Mouse (Mus musculus): ENCODE measurements around the gene Mbtd1. TPM values are rescaled to one million over a fixed set of nuclear protein-coding genes. Genes with fewer than 3 reads are reported as not detected.

Gene Mbtd1
- polyA plus RNA-seq (2017; shearing (Covaris generic)), result 32.7 TPM

DNA sequence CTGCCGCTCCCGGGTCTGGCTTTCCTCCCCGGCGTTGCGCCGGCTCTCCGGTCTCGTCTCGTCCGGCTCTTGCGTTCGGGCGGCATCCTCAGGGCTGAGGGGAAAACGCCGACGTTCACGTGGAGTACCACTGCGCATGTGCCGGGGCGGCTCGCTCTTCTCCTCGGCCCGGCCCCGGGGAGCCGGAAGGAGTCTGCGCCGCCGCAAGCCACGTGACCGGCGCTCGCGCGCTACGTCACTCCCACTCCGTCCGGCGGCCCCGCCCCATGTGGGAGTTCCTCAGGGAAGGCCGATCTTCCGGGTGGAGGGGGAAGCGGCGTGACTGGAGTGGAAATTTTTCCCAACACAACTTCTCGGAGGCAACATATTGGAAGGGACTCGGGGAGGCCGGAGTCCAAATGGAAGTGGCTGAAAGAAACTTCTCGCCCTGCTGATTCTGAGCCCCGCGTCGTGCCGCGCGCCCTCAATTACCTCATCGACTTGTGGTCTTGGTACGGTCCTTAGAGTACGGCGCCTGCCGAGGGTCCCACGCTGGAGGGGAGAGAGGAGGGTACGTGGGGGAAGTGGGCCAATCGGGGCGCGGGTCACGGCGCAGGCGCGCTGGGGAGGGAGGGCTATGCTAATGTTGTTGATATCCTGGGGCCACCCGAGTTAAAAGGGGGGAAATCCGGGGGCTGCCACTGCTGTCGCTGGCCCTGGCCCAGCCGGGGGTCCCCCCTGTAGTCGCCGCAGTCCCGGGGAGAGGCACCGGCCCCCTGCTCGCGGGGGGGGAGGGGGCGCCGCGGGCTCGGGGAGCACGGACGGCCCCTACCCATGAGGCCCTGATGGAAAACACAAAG, at the start of gene Mbtd1, which contains the start of gene Utp18:
Mbtd1 (plus strand) TSS at position 281 of the 839 bp plus-strand sequence.
Utp18 (minus strand) TSS at position 195 of the 839 bp plus-strand sequence.

DNA sequence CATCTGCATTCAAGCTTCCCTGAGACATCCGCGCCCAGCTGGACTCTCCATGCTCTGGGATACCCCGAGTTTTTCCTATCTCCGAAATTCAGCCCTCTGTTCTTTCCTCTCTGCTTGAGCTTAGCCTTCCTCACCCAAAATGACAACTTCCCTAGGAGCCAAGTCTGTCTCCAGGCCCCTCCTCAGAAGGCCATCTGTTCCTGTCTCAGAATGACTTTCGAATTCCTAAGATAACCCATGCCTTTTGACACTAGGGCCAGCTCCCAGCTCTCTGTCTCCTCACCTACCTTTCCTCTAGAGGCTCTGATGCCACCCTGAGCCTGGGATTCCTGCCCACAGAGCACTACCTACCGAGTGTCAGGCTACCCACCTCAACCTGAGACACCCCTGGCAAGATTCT, 70.5 kb downstream of the Mbtd1 start, which contains the start of gene Nme2:
Nme2 (minus strand) TSS at position 101 of the 400 bp plus-strand sequence.

DNA sequence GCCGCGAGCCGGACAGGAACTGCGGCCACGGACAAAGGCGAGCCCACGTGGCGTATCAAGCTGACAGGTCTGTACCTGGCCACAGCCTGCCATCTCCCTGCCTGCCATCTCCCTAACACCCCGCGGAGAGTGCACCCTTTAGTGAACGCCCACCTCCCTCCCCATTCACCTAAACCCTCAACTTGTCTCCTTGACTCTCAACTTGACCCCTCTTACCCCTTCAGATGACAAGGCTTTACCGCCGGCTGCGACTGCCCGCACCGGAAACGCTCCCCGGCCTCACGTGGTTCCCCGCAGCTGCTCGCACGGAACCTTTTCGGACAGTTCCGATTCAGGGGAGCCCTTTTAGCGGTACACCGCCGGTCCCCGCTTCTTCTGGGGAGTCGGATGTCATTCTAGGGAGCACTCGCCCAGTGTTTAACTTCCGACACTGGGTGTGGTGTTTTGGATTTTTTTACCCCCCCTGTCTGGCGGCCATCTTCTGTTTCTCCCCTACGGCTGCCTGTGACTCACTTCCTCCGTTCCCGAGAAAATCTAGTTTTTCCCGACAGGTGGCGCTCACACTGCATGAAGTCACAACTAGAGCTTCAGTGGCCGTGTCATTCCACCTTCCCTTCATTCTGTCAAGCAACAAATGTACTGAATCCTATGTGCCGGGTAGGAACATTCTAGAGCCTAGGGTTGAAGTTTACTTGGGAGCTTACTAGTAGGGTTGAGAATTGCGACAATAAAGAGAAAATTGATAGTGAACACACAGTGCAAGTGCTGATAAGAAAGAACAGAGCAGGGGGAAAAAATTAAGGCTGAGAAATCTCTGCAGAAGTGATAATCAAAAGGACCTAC, 82.6 kb downstream of the Mbtd1 start, which contains the start of the genes Gm20390 and Nme1:
Gm20390 (minus strand) TSS at position 289 of the 843 bp plus-strand sequence.
Nme1 (minus strand) TSS at position 517 of the 843 bp plus-strand sequence.

DNA sequence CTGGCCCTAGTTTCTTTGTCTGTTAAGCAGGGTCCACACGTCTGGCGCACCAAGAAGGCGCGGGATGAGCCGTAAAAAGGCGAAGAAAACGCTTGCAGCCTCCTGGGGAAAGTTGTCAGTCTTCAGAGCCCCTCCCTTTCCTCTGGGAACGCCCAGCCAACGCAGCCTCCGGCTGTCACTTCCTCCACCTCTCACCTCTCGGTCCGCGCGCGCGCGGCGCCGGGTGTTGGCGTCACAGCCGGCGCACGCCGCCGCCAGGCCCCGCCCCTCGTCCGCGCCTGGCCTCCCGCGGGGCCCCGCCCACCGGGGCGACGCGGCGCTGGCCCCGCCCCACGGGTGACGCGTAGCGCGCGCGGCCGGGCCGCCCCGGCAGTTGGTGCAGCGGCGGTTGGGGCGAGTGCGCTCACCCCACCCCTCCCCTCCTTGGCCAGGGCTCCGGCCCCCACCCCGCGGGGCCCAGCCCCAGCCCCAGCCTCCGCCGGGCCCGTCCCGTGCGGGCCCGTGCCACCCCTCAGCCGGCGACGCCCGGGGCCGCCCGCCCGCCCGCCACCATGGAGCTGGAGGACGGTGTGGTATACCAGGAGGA, 110.2 kb downstream of the Mbtd1 start, which contains the start of gene Spag9:
Spag9 (plus strand) TSS at position 372 of the 586 bp plus-strand sequence.

Other genes starting within 250 kb of the Mbtd1 start
- 9.6 TPM for gene Utp18, start 86 bp upstream of the Mbtd1 start, polyA plus RNA-seq (2017; shearing (Covaris generic))
- 150 TPM for gene Nme2, start 70.4 kb downstream of the Mbtd1 start, polyA plus RNA-seq (2017; shearing (Covaris generic))
- 285 TPM for gene Gm20390, start 82.4 kb downstream of the Mbtd1 start, polyA plus RNA-seq (2017; shearing (Covaris generic))
- 160 TPM for gene Nme1, start 82.7 kb downstream of the Mbtd1 start, polyA plus RNA-seq (2017; shearing (Covaris generic))
- gene Spag9, start 110.2 kb downstream of the Mbtd1 start, polyA plus RNA-seq (2017; shearing (Covaris generic)), result 10.3 TPM